Mouse (Mus musculus) cortical plate, adult 2 months (tissue): Measurements from ENCODE around the gene Pdcd1lg2.

Source experiments
- CTCF ChIP-seq: fragments of 200-500 bp; IDR thresholded peaks from 2 replicates; pipeline ENCODE4 v1.5.1; 2011; ENCODE audit warnings: mild to moderate bottlenecking, control low read depth, low read length; ENCODE audit not compliant: insufficient read depth; ENCODE audit errors: extremely low read depth
- POLR2A ChIP-seq: fragments of 200-500 bp; IDR thresholded peaks from 2 replicates; pipeline ENCODE4 v1.6.1; 2011; ENCODE audit warnings: mild to moderate bottlenecking, low read length, control low read depth; ENCODE audit not compliant: insufficient read depth; ENCODE audit errors: extremely low read depth

GRCm38 (mm10) chr19:29518922-29519321, 108.2 kb downstream of the Pdcd1lg2 start:
- no peak for TF ChIP-seq CTCF
- no peak for TF ChIP-seq POLR2A
